Mouse (Mus musculus) liver, adult 2 months (tissue): Measurements from ENCODE around the gene Sost.

ENCODE experiments used
- CTCF ChIP-seq: fragments of 200-500 bp; IDR thresholded peaks from 2 replicates; pipeline ENCODE4 v1.5.1; 2011; ENCODE audit warnings: low read depth, low read length, control low read depth
- POLR2A ChIP-seq: fragments of 200-500 bp; IDR thresholded peaks from 2 replicates; pipeline ENCODE4 v1.6.1; 2011; ENCODE audit warnings: low read length, control low read depth; ENCODE audit not compliant: insufficient read depth; ENCODE audit errors: extremely low read depth

DNA sequence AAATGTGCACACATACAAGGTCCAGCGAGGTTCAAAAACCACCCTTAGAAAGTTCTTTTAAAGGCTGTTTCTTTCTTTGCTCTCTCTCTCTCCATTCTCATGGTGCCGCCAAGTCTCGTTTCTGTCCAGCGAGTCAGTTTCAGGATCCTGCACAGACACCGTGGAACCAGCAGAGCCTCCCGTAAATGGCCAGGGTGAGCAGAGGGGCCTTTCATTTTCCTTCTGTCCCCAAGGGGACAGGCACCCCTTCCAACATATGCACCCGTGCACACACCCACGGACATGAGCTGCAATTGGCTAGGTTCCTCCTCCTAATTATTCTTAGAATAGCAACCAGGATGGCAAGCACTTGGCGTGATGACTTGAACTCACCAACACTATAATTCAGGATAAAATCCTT is 6.7 kb upstream of the Sost start:
- no peak for TF ChIP-seq CTCF
- no peak for TF ChIP-seq POLR2A
